Mouse (Mus musculus) stomach, postnatal 0 days (tissue): ENCODE data around the gene Jak2. TPM values are rescaled to one million over a fixed set of nuclear protein-coding genes. Genes with fewer than 3 reads are reported as not detected.

Experiments
- ATAC-seq: fragments of 200-750 bp; cut with Nextera tagmentation; 2 replicates; pipeline ENCODE4 v1.8.0; 2017; ENCODE audit not compliant: low FRiP score, low TSS enrichment
- DNase-seq: peaks from one replicate; pipeline ENCODE4 v3.0.0-alpha.2; 2016; ENCODE audit warnings: low spot score
- H3K27ac ChIP-seq: fragments of 300-500 bp; sonication (generic); replicated peaks from 2 replicates; pipeline ENCODE4 v1.5.1; 2014; ENCODE audit warnings: mild to moderate bottlenecking, control low read depth
- H3K27me3 ChIP-seq: fragments of 300-500 bp; sonication (generic); 2 replicates; pipeline ENCODE4 v1.6.1; 2014; ENCODE audit warnings: low read length; ENCODE audit not compliant: control insufficient read depth, insufficient read depth
- H3K36me3 ChIP-seq: fragments of 300-500 bp; sonication (generic); 2 replicates; pipeline ENCODE4 v1.6.1; 2014; ENCODE audit warnings: low read length, mixed read lengths; ENCODE audit not compliant: control insufficient read depth, insufficient read depth
- H3K4me1 ChIP-seq: fragments of 300-500 bp; sonication (generic); replicated peaks from 2 replicates; pipeline ENCODE4 v1.6.1; 2014; ENCODE audit warnings: antibody characterized with exemption; ENCODE audit not compliant: control insufficient read depth, insufficient read depth
- H3K4me2 ChIP-seq: fragments of 300-500 bp; sonication (generic); replicated peaks from 2 replicates; pipeline ENCODE4 v1.6.1; 2014; ENCODE audit warnings: low read depth, mild to moderate bottlenecking, control low read depth, moderate library complexity
- H3K4me3 ChIP-seq: fragments of 300-500 bp; sonication (generic); 2 replicates; pipeline ENCODE4 v1.5.1; 2014; ENCODE audit warnings: low read depth, low read length, control low read depth
- H3K9ac ChIP-seq: fragments of 300-500 bp; sonication (generic); 2 replicates; pipeline ENCODE4 v1.6.1; 2014; ENCODE audit warnings: mild to moderate bottlenecking, low read length, control low read depth, mixed read lengths
- H3K9me3 ChIP-seq: fragments of 300-500 bp; sonication (generic); 2 replicates; pipeline ENCODE4 v1.6.1; 2016; ENCODE audit warnings: low read length; ENCODE audit not compliant: control insufficient read depth
- CTCF ChIP-seq: IDR thresholded peaks from 2 replicates; pipeline ENCODE4 v1.5.1; 2016; ENCODE audit warnings: antibody characterized with exemption, low read depth, mild to moderate bottlenecking, moderate library complexity
- EP300 ChIP-seq: optimal IDR thresholded peaks from 2 replicates; pipeline ENCODE3; 2016; ENCODE audit warnings: antibody characterized with exemption
- WGBS: fragments of 180-500 bp; shearing (Covaris S2); extraction: QIAGEN DNeasy Blood & Tissue Kit; methylation state at CpG from one replicate; pipeline ENCODE4 v1.1.7; 2014; 5-methylcytosine and 5-hydroxymethylcytosine counted together
- polyA plus RNA-seq: library from polyadenylated mRNA; unstranded; fragments of >200 nt; fragmentation: Nextera tagmentation; extraction: Ambion mirVana; gene quantifications from 2 replicates; pipeline ENCODE4 v1.2.1, GENCODE M21; 2015

The Jak2 gene
- polyA plus RNA-seq, 1 experiment from 2014 or later: 6.8 TPM

DNA sequence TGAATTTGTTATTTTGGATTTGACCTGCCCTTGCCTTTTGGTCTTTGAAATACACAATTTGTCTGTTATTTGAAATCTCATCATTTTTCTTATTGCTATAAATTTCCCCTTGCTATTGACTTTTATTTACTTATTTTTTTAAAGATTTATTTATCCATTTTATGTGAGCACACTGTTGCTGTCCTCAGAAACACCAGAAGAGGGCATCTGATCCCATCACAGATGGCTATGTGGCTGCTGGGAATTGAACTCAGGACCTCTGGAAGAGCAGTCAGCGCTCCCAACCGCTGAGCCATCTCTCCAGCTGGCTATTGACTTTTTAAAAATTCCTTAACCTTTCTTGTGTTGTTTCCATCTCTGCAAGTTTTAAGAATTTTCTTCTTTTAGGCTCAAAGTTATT is 85.0 kb downstream of the Jak2 start:
- ATAC-seq (no peak), DNase-seq (no peak)
- Histone ChIP-seq H3K4me2 (no peak overlapping the region), H3K27ac (no peak overlapping the region), H3K4me3 (no peak overlapping the region), H3K9ac (no peak overlapping the region), H3K27me3 (no peaks in the 10 kb centered on the region), H3K9me3 (no peaks in the 10 kb centered on the region), H3K4me1 (no peaks in the 10 kb centered on the region), H3K36me3 (no peaks in the 10 kb centered on the region)
- TF ChIP-seq EP300 (no peak), CTCF (no peak)
- WGBS: 87% methylated on average over 2 of the region's 2 CpGs

DNA sequence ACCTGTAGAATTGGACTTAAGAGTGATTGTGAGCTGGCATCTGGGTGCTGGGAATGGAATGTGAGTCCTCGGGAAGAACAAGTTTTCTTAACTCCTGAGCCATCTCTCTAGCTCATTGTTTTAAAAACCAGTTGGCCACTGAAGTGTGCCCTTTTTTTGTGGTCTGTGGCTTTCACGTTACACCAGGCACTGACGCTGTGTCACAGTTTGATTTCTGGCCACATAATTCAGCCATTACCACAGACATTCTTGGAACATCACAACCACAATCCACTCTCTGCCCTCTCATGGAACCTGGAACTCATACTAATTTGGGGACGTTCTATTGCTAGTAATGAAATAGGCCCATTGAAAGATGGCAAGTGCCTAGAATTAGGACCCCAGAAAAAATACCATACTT is 89.4 kb downstream of the Jak2 start:
- H3K27me3 ChIP-seq: no peaks in the 10 kb centered on the region
- no peak overlapping the region for H3K9ac ChIP-seq
- 79% methylated on average over 4 of the region's 4 CpGs for WGBS

DNA sequence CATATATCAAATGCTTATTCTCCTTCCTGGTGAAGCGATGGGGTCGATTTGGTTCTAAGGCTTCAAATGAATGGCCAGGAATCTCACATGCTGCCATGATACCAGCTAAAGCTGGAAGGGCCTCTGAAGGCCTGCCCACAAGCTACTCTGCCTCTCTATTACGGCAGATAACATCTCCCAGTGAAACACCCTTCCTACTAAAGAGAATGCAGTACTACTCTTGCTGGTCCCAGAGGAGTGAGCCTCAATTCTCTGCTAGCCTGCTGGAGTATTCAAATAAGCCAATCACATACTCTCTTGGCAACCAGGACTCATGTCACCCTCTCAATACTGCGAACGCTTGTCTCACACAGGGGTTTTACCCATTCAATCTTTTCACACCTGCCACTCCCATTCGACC is 90.7 kb downstream of the Jak2 start:
- Histone ChIP-seq H3K36me3 (no peaks in the 10 kb centered on the region), H3K4me1 (no peaks in the 10 kb centered on the region), H3K4me2 (no peak overlapping the region), H3K4me3 (no peak overlapping the region), H3K9ac (no peak overlapping the region), H3K27ac (no peak overlapping the region), H3K9me3 (no peaks in the 10 kb centered on the region), H3K27me3 (no peaks in the 10 kb centered on the region)
- ATAC-seq (no peak), DNase-seq (no peak)
- 81% methylated on average over 6 of the region's 6 CpGs for WGBS
- TF ChIP-seq CTCF: no peak
- no peak for TF ChIP-seq EP300

More for the DNA sequence above, 89.4 kb downstream of the Jak2 start:
- Histone ChIP-seq H3K4me2 (no peak overlapping the region), H3K9me3 (no peaks in the 10 kb centered on the region), H3K36me3 (no peaks in the 10 kb centered on the region), H3K27ac (no peak overlapping the region), H3K4me3 (no peak overlapping the region), H3K4me1 (no peaks in the 10 kb centered on the region)
- no peak for ATAC-seq
- DNase-seq: no peak
- TF ChIP-seq CTCF (no peak), EP300 (no peak)

DNA sequence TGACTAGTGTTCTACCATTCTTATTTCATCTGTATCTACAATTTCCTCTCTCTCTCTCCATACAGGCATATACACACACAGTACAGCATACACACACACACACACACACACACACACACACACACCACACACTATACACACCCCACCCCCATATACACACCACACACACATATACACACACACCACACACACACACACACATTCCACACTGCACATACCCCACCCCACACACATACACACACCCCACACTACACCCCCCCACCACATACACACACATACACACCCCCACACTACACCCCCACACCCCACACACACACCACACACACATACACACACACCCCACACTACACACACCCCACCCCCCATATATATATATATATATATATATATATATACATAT is 93.2 kb downstream of the Jak2 start:
- Histone ChIP-seq H3K27ac (no peak overlapping the region), H3K9me3 (no peaks in the 10 kb centered on the region), H3K4me2 (no peak overlapping the region), H3K27me3 (no peaks in the 10 kb centered on the region), H3K36me3 (peaks cover 2% of the 10 kb centered on the region; the same call in 1 of the 2 replicates), H3K9ac (no peak overlapping the region), H3K4me3 (no peak overlapping the region), H3K4me1 (no peaks in the 10 kb centered on the region)
- ATAC-seq: no peak
- TF ChIP-seq CTCF (no peak), EP300 (no peak)
- DNase-seq: no peak

DNA sequence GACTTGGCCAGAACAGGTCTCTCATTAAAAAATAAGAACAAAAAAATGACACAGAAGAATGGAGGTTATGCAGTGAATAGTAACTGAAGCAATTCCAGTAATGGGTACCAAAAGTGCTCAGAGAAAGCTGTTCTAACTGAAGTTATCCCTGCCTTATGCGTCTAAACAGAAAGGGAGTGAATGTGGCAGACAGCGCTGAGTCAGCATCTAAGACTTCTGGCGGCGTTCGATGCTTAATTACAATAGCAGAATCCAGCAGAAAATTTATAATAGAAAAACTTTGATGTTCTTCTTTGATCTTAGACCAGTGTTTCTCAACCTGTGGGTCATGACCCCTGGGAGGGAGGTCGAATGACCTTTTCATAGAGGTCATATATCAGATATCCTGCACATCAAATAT is 94.0 kb downstream of the Jak2 start:
- Histone ChIP-seq H3K4me1 (no peaks in the 10 kb centered on the region), H3K4me2 (no peak overlapping the region), H3K4me3 (no peak overlapping the region), H3K9ac (no peak overlapping the region), H3K27ac (no peak overlapping the region), H3K9me3 (no peaks in the 10 kb centered on the region), H3K27me3 (no peaks in the 10 kb centered on the region), H3K36me3 (peaks cover 5% of the 10 kb centered on the region; the same call in 1 of the 2 replicates)
- ATAC-seq (no peak), DNase-seq (no peak)
- TF ChIP-seq EP300: no peak
- TF ChIP-seq CTCF: no peak
- WGBS: 73% methylated on average over 6 of the region's 6 CpGs

DNA sequence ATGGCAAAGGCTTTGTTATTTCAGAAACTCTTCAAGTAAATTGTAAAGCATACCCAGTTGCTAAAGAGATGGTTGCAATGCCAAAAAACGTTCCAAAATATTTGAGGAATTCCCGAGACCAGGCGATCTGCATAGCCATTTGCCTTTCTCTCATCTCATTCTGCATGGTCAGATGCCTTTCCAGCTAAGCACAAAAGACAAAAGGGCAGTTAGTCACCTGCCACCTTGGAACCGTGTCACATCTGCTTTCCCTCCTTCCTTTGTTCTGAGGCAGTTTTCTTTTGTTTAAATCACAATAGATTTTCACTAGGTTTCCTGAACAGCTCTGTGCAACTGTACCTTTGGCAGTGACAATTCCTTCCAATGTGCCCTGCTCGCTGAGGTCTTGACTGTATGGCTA is 99.4 kb downstream of the Jak2 start:
- no peak for TF ChIP-seq EP300
- ATAC-seq (no peak), DNase-seq (no peak)
- Histone ChIP-seq H3K9me3 (no peaks in the 10 kb centered on the region), H3K27me3 (no peaks in the 10 kb centered on the region), H3K4me3 (no peak overlapping the region), H3K4me1 (no peaks in the 10 kb centered on the region), H3K4me2 (no peak overlapping the region), H3K27ac (no peak overlapping the region), H3K9ac (no peak overlapping the region), H3K36me3 (peaks cover 5% of the 10 kb centered on the region; the same call in 1 of the 2 replicates)
- WGBS: 44% methylated on average over 5 of the region's 5 CpGs
